Mouse (Mus musculus): ENCODE measurements at regions not wholly inside any gene's neighbourhood (a gene's known extent, or its start where the extent isn't known, plus 50 kb on each side); places are given as distances from the start of the nearest gene placed in this dataset.
"Not testable (repeated sequence)": the region's sequence is repeated elsewhere in the genome, so short reads cannot be mapped to it uniquely, and the experiment has no call there.

- ATAC-seq (ENCODE audit: extremely low read depth, insufficient number of reproducible peaks, low FRiP score, poor library complexity, severe bottlenecking): no peak
Measured at GRCm38 (mm10) chr17:15251641-15252040, 125.0 kb downstream of the Dll1 start.

GRCm38 (mm10) chr17:15248417-15248791, 128.3 kb downstream of the Dll1 start:
- ATAC-seq (ENCODE audit: extremely low read depth, insufficient number of reproducible peaks, low FRiP score, poor library complexity, severe bottlenecking): no peak

DNA sequence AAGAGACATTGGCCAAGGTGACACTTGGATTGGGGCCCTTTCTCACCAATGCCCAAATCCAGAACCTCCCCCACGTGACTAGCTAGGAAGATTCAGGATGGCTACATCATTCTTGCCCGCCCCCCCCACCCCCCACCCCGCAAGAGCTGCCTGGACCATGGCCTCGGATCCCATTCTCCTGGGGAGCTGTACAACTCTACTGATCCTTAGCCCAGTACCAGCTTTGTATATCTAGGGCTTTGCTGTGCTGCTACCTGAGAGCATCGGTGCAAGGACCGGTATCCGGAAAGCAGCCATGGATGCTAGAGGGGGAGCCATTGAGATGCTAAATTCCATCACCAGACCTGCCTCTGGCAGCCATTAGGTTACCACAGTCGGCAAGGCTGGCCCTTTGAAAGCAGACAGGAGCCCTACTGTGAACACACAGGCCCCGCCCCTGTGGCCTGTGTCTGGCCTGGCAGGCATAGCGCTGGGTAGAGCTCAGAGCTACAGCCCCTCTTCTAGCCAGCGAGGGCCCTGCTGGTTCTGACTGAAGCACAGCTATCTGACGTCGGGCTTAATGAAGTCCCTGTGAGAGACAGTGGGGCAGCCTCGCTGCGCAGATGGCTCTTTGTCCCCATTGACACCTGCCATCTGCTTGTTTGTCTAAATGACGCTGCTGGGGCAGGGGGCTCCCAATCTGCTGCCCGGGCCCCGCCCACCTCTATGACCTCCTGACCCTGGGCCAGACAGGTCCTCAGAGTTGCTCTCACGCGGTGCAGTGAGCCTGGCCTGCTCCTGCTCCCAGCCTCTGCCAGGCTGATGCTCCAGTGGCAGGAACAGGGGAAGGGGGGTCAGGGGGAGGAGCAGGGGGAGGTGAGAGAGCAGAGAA, 128.9 kb downstream of the Dll1 start:
- no peak for ATAC-seq (ENCODE audit: extremely low read depth, insufficient number of reproducible peaks, low FRiP score, poor library complexity, severe bottlenecking)

GRCm38 (mm10) chr17:15242976-15243635, 133.6 kb downstream of the Dll1 start:
- no peak for ATAC-seq (ENCODE audit: extremely low read depth, insufficient number of reproducible peaks, low FRiP score, poor library complexity, severe bottlenecking)

DNA sequence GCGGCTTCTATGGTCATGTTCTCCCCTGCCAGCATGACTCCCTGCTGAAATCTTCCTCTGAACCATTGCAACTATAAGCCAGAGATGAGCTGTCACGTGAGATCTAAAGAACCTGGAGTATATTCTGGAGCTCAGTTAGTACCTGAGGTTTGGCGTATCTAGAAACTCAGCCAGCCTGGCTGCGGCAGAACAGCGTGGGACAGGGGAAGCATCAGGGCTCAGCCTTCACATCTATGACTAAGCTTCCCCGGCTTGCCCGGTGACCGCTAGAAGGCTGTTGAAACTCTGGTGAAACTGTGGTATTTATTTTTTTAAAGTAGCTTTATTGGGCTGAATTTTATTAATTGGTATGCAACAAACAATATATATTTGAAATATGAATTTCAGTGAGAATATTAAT, 134.3 kb downstream of the Dll1 start:
- ATAC-seq (ENCODE audit: extremely low read depth, insufficient number of reproducible peaks, low FRiP score, poor library complexity, severe bottlenecking): no peak

- no peak for ATAC-seq (ENCODE audit: extremely low read depth, insufficient number of reproducible peaks, low FRiP score, poor library complexity, severe bottlenecking)
Measured at GRCm38 (mm10) chr17:15241491-15241890, 135.2 kb downstream of the Dll1 start.

- not testable (repeated sequence) for ATAC-seq (ENCODE audit: extremely low read depth, insufficient number of reproducible peaks, low FRiP score, poor library complexity, severe bottlenecking)
Measured at GRCm38 (mm10) chr17:15240641-15241040, 136.0 kb downstream of the Dll1 start.

DNA sequence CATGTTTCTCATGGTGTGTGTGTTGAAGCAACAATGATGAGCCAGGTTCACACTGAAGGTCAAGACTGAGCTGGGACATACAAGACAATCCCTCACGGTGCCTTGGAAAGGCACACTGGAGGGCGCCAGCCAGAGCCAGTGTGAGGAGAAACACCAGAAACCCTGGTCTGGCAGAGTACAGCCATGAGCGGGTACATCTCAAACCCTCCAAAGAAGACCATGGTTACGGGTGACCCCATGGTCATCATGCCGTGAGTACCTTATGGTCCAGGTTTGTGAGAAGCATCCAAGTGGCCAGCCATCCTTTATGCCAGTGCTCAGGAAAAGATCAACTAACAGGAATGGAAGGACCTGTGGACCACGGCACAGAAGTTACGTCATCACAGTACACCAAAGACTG, 136.7 kb downstream of the Dll1 start:
- ATAC-seq (ENCODE audit: extremely low read depth, insufficient number of reproducible peaks, low FRiP score, poor library complexity, severe bottlenecking): no peak

DNA sequence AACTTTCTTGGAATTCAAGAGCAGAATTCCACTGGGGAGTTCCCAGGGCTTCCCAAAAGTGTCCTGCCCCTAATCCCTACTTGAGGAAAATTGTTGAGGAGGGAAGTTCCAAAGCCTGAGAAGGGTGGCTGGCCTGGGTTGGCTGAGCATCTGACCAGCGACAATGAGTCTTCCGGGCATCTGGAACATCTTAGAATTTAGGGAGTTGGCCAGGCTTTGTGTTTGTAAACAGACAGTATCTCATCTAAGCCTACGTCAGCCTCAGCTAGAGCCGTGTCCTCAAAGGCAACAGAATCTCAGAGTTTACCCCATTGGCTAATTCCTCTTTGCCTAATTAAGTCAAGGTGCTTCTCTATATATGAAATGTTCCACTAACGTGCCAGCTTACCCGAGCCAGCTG, 141.6 kb downstream of the Dll1 start:
- no peak for ATAC-seq (ENCODE audit: extremely low read depth, insufficient number of reproducible peaks, low FRiP score, poor library complexity, severe bottlenecking)

DNA sequence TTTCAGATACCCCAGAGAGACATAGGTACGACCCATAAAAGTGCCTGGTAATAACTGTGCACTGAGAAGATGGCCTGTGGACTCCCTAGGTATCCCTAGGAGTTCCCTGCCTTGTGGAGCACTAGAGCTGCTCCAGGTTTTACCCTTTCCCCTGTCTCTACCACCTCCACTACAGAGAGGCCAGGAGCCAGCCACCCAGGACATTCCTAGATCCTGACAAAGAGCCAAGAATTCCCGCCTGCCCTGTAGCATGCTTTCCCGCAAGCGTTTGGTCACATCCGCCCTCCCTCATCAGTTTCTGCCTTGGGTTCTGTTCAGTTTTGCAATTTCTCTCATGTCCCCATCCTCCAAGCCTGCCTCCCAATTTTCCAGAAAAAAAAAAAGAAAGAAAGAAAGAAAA, 145.5 kb downstream of the Dll1 start:
- no peak for ATAC-seq (ENCODE audit: extremely low read depth, insufficient number of reproducible peaks, low FRiP score, poor library complexity, severe bottlenecking)

GRCm38 (mm10) chr17:15229159-15229558, 147.5 kb downstream of the Dll1 start:
- no peak for ATAC-seq (ENCODE audit: extremely low read depth, insufficient number of reproducible peaks, low FRiP score, poor library complexity, severe bottlenecking)

GRCm38 (mm10) chr17:15228077-15228476, 148.6 kb downstream of the Dll1 start:
- ATAC-seq (ENCODE audit: extremely low read depth, insufficient number of reproducible peaks, low FRiP score, poor library complexity, severe bottlenecking): no peak

DNA sequence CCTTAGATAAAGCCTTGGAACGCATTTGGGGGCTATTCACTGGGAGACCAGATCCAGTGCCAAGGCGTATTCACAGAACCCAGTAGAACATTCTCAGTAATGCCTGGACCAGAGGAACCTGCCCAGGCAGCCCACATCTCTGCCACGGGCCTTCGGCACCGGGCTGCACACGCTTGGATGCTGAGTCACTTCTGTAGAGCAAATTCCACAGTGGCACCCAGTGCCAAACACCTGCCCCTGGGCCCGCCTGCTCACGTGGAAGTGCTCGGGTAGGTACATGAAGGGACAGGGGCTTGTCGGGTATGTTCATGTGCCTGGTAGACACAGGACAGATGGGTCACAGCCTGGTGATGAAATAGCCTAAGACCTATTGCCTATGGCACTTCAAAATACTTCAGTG, 152.8 kb downstream of the Dll1 start:
- no peak for ATAC-seq (ENCODE audit: extremely low read depth, insufficient number of reproducible peaks, low FRiP score, poor library complexity, severe bottlenecking)

- no peak for ATAC-seq (ENCODE audit: extremely low read depth, insufficient number of reproducible peaks, low FRiP score, poor library complexity, severe bottlenecking)
Measured at GRCm38 (mm10) chr17:15222923-15223322, 153.7 kb downstream of the Dll1 start.

GRCm38 (mm10) chr17:15214157-15214685, 162.5 kb downstream of the Dll1 start:
- ATAC-seq (ENCODE audit: extremely low read depth, insufficient number of reproducible peaks, low FRiP score, poor library complexity, severe bottlenecking): no peak

DNA sequence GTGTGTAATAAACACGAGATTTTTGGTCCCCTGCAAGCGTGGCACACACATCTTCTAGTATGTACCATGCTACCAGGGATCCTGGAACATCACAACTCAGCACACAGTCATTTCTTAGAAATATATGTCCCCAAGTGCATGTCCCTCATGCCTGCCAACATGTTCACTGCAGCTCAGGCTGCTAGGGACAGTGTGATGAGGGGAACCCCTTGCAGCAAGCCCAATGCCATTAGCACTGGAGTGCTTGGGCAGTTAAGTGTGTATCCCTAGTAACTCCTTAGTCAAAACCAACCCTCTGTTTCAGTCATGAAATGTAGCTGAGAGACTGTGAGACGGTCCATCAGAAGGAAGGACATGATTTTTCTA, 167.5 kb upstream of the Gm3448 start:
- no peak for ATAC-seq (ENCODE audit: extremely low read depth, insufficient number of reproducible peaks, low FRiP score, poor library complexity, severe bottlenecking)

DNA sequence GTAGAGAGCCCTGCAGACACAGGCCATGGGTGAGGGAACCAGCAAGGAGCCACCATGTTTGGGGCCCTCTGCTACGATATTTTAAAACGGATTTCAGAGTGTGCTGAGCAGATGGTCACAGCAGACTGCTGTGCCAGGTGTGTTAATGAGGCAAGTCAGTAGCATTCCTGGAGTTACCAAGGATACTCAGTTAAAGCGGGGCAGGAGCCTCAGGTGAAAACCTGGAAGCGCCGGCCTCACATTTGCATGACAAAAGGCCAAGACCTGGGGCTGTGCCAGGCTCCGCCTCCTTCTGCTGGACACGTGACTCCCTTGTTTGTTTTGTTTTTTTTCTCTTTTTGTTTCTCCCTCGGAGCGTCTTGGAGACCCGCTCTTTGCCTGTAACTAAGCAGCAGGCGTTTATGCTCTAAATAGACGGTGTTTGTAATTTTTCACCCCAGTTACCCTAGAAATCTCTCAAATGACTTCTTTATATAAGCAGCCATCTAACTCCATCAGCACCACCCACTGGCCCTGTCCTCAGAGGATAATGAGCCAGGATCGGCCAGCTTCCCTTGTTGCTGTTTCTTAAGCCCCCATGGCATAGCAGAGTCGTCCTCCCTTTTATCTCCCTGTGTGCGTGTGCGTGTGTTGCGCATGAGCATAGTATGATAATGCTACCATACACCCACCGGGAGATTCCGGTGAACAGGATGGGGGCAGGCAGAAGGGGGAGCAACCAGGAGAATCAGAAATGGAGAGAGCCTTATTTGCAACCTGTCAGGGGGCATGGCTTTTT, 166.9 kb upstream of the Gm3448 start:
- ATAC-seq (ENCODE audit: extremely low read depth, insufficient number of reproducible peaks, low FRiP score, poor library complexity, severe bottlenecking): no peak

DNA sequence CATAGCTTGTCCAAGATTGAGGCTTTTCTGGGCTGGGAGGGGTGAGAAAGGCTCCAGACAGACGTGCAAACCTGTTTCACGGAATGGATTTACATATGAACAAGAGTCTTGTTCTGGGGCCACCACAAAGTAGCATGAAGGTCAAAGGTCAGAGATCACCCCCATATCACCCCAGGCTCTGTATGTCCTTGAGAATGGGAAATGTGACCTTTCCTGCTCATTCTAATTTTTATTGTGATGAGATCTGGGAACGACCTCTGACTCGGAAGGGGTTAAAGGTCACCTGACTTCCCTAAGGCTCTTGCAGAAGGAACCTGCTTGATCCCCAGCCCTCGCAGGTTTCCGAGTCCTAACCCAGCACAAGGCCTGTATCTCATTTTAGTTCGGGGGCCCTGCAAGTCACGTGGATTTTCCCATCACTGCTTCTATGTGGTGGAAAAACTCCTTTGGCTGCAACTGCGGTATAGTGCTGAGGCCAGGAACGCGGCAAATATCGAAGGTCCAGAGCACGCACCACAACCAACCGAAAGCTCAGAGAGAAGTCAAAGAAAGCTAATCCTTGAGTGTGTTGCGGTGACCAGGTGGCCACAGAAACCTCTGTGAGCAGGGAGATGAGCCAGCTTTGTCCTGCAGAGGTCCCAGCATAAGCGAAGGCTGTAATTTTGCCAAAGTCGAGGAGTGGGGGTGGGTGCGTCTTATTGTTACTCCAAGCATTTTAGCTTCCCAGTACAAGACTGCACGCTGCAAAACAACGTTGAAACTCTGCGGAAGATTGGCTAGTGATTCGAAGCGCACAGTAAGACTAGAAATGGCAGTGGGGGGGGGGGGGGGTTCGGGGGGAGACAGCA, 166.1 kb upstream of the Gm3448 start:
- no peak for ATAC-seq (ENCODE audit: extremely low read depth, insufficient number of reproducible peaks, low FRiP score, poor library complexity, severe bottlenecking)

- ATAC-seq (ENCODE audit: extremely low read depth, insufficient number of reproducible peaks, low FRiP score, poor library complexity, severe bottlenecking): no peak
Measured at GRCm38 (mm10) chr17:15205799-15206198, 164.5 kb upstream of the Gm3448 start.
